9 mouse cellular contexts compared by ENCODE assay signal in genomic region chr11:99189154-99189582, GRCm38 (mm10). TPM values are rescaled to one million over a fixed set of nuclear protein-coding genes. Genes with fewer than 3 reads are reported as not detected.
DNase-seq lines count a peak whose midpoint lies in the region; ATAC-seq and TF ChIP-seq lines count a peak whose summit lies in the region.
"Had no signal": no experiment of that assay in that cellular context is flagged by ENCODE, and none has a peak within 500 bp of the region (broad histone marks: within the 10 kb centered on the region; RNA-seq: fewer than 3 reads in every experiment).

No protein-coding gene starts in this region.

- no peaks in the 10 kb centered on the region for H3K36me3 ChIP-seq in forebrain, postnatal 0 days (ENCODE audit: insufficient read depth)
- no peaks in the 10 kb centered on the region for H3K36me3 ChIP-seq in forebrain, embryonic 12.5 days (replicated peaks)
- no peaks in the 10 kb centered on the region for H3K36me3 ChIP-seq in megakaryocyte, embryonic 14.5 days (replicated peaks; ENCODE audit: low read length)

- 22% methylated on average over 14 of the region's 14 CpGs for WGBS in forebrain, postnatal 0 days
- 24% methylated on average over 14 of the region's 14 CpGs for WGBS in forebrain, embryonic 12.5 days

- no peak overlapping the region for H3K4me3 ChIP-seq in forebrain, postnatal 0 days (ENCODE audit: low read depth, low read length)
- H3K4me3 ChIP-seq in forebrain, embryonic 12.5 days (replicated peaks) = no peak overlapping the region
- H3K4me3 ChIP-seq in megakaryocyte, embryonic 14.5 days (replicated peaks) = peak overlapping the region; percentile 42

- H3K27ac ChIP-seq in forebrain, postnatal 0 days (ENCODE audit: low read depth, low read length) = no peak overlapping the region
- H3K27ac ChIP-seq in forebrain, embryonic 12.5 days = no peak overlapping the region

- no peaks in the 10 kb centered on the region for H3K9me3 ChIP-seq in forebrain, postnatal 0 days (ENCODE audit: low read length)
- no peaks in the 10 kb centered on the region for H3K9me3 ChIP-seq in forebrain, embryonic 12.5 days
- H3K9me3 ChIP-seq in megakaryocyte, embryonic 14.5 days = peaks cover 9% of the 10 kb centered on the region

- H3K9ac ChIP-seq in forebrain, postnatal 0 days = no peak overlapping the region
- no peak overlapping the region for H3K9ac ChIP-seq in forebrain, embryonic 12.5 days

- DNase-seq in forebrain, postnatal 0 days = peak; percentile 55
- peak; percentile 69 for DNase-seq in 416B (ENCODE audit: low read depth)
- peak; percentile 17 for DNase-seq in adrenal gland, adult 8-10 months
- peak; percentile 50 for DNase-seq in embryo, embryonic 11.5 days (ENCODE audit: low read depth, low spot score)
- DNase-seq in kidney, postnatal 10 days = peak; percentile 69
- peak; percentile 68 to 84 for DNase-seq in spleen, postnatal 4 days (ENCODE audit: low spot score in 2 of 2)

- TF ChIP-seq CTCF in forebrain, postnatal 0 days (IDR thresholded peaks at IDR 0.05; ENCODE audit: low read depth) = peak; percentile 79

- no peaks in the 10 kb centered on the region for H3K4me1 ChIP-seq in forebrain, postnatal 0 days (ENCODE audit: insufficient read depth)
- H3K4me1 ChIP-seq in forebrain, embryonic 12.5 days = no peaks in the 10 kb centered on the region
- peaks cover 3% of the 10 kb centered on the region; the same call in 1 of the 2 replicates for H3K4me1 ChIP-seq in megakaryocyte, embryonic 14.5 days

- H3K4me2 ChIP-seq in forebrain, postnatal 0 days (ENCODE audit: low read depth) = no peak overlapping the region
- H3K4me2 ChIP-seq in forebrain, embryonic 12.5 days = no peak overlapping the region

- ATAC-seq in forebrain, postnatal 0 days = no peak
- no peak for ATAC-seq in forebrain, embryonic 12.5 days (ENCODE audit: low FRiP score)

- H3K27me3 ChIP-seq in forebrain, postnatal 0 days (ENCODE audit: insufficient read depth, low read length) = peaks cover 3% of the 10 kb centered on the region; the same call in 1 of the 2 replicates
- H3K27me3 ChIP-seq in forebrain, embryonic 12.5 days = peaks cover 13% of the 10 kb centered on the region; the same call in 1 of the 2 replicates
- peaks cover 49% of the 10 kb centered on the region for H3K27me3 ChIP-seq in megakaryocyte, embryonic 14.5 days (replicated peaks)

RNA-seq across cellular contexts. Expression of gene Ccr7, which starts 34.3 kb away (rescaled TPM):
- 0.38 TPM in 1 of 2 replicates, not detected in the other for total RNA-seq in forebrain, postnatal 0 days (2014; rRNA removed)
- polyA plus RNA-seq in forebrain, postnatal 0 days (2015; fragmentation: Nextera tagmentation; extraction: Ambion mirVana) = 0.06 and 0.17 TPM in 2 replicates
- 0.19 TPM in 1 of 2 replicates, not detected in the other for polyA plus RNA-seq in forebrain, embryonic 12.5 days (2016; fragmentation: Nextera tagmentation; extraction: Ambion mirVana)
- under 1 TPM; 0.12 to 0.24 (median 0.16) TPM for total RNA-seq in adrenal gland, adult 8-10 months (2022)
- polyA plus RNA-seq in megakaryocyte, embryonic 14.5 days (2012; ENCODE audit: insufficient read depth, low replicate concordance) = not detected in 2 replicates
- total RNA-seq: layer of hippocampus, postnatal 25 days had no signal

RNA-seq across cellular contexts. Expression of gene Smarce1, which starts 41.6 kb away (rescaled TPM):
- total RNA-seq in forebrain, postnatal 0 days (2014; rRNA removed) = 116 and 156 TPM in 2 replicates
- 227 and 228 TPM in 2 replicates for polyA plus RNA-seq in forebrain, postnatal 0 days (2015; fragmentation: Nextera tagmentation; extraction: Ambion mirVana)
- polyA plus RNA-seq in forebrain, embryonic 12.5 days (2016; fragmentation: Nextera tagmentation; extraction: Ambion mirVana) = 385 and 396 TPM in 2 replicates
- total RNA-seq in adrenal gland, adult 8-10 months (2022) = 10 to 100 TPM; 48.9 to 69.5 (median 57.2) TPM
- polyA plus RNA-seq in megakaryocyte, embryonic 14.5 days (2012; ENCODE audit: insufficient read depth, low replicate concordance) = 24.2 and 370 TPM in 2 replicates

RNA-seq across cellular contexts. Expression of gene Krt222, which starts 54.7 kb away (rescaled TPM):
- 6.5 and 7.4 TPM in 2 replicates for total RNA-seq in forebrain, postnatal 0 days (2014; rRNA removed)
- polyA plus RNA-seq in forebrain, postnatal 0 days (2015; fragmentation: Nextera tagmentation; extraction: Ambion mirVana) = 4.8 and 8.7 TPM in 2 replicates
- polyA plus RNA-seq in forebrain, embryonic 12.5 days (2016; fragmentation: Nextera tagmentation; extraction: Ambion mirVana) = 0.49 and 0.70 TPM in 2 replicates
- 1 to 10 TPM; 1.6 to 3.5 (median 2.2) TPM for total RNA-seq in adrenal gland, adult 8-10 months (2022)
- not detected in 2 replicates for polyA plus RNA-seq in megakaryocyte, embryonic 14.5 days (2012; ENCODE audit: insufficient read depth, low replicate concordance)

Comparison
In these comparisons a context has a peak if more than half of its experiments do, and no peak if none do; other contexts are left out.
1. DNase-seq: peak in every context shown above with its lines; median percentile 76 in spleen, postnatal 4 days; 69 in 416B; 69 in kidney, postnatal 10 days; 55 in forebrain, postnatal 0 days; 50 in embryo, embryonic 11.5 days; 17 in adrenal gland, adult 8-10 months.